In genomic region chr5:92715319-92715718, GRCm38 (mm10) we compare ENCODE assay signal across 27 mouse cellular contexts. TPM values are rescaled to one million over a fixed set of nuclear protein-coding genes. Genes with fewer than 3 reads are reported as not detected.
A peak's percentile ranks its signal among the peaks of the same experiment; 100 is the strongest.
DNase-seq lines count a peak whose midpoint lies in the region; ATAC-seq and TF ChIP-seq lines count a peak whose summit lies in the region.
"Had no signal": no experiment of that assay in that cellular context is flagged by ENCODE, and none has a peak within 500 bp of the region (broad histone marks: within the 10 kb centered on the region; RNA-seq: fewer than 3 reads in every experiment).

No protein-coding gene starts in this region.

- ATAC-seq in forebrain, embryonic 12.5 days (ENCODE audit: low FRiP score), result no peak
- ATAC-seq in forebrain, embryonic 11.5 days (replicated peaks; ENCODE audit: low FRiP score), result no peak
- peak; percentile 40; the same call in 1 of the 2 replicates for ATAC-seq in forebrain, embryonic 14.5 days
- ATAC-seq: activated CD4-positive, CD25-positive, alpha-beta regulatory T cell, adult 4 months; Patski had no signal

- no peaks in the 10 kb centered on the region for H3K36me3 ChIP-seq in forebrain, embryonic 12.5 days (replicated peaks)
- H3K36me3 ChIP-seq in forebrain, embryonic 11.5 days (ENCODE audit: control insufficient read depth, insufficient read depth, low read length), result no peaks in the 10 kb centered on the region
- no peaks in the 10 kb centered on the region for H3K36me3 ChIP-seq in forebrain, embryonic 14.5 days (ENCODE audit: control insufficient read depth, insufficient read depth, low read length)
- H3K36me3 ChIP-seq: embryonic facial prominence, embryonic 15.5 days; heart, embryonic 10.5 days; heart, embryonic 15.5 days; hindbrain, embryonic 15.5 days had no signal

- DNase-seq in forebrain, embryonic 11.5 days (ENCODE audit: low spot score), result no peak
- no peak for DNase-seq in layer of hippocampus, adult 2 months (ENCODE audit: low spot score in 2 of 2)
- DNase-seq in layer of hippocampus, adult 9-11 months, result no peak
- peak; percentile 37 for DNase-seq in Muller cell, postnatal 12 days (ENCODE audit: inconsistent ontology term)
- DNase-seq in forebrain, embryonic 14.5 days (ENCODE audit: low spot score), result peak; percentile 51
- no peak for DNase-seq in lung, adult 18-20 months
- no peak for DNase-seq in lung, postnatal 36 days
- DNase-seq: adrenal gland, adult 2 months; adrenal gland, postnatal 25 days; cerebellum, adult 2 months; cerebellum, postnatal 14 days; embryo, embryonic 11 days; gastrocnemius, adult 2 months; gastrocnemius, postnatal 25 days; heart, adult 18-20 months; heart, postnatal 14 days; kidney, adult 11 months had no signal

- no peak overlapping the region for H3K4me3 ChIP-seq in forebrain, embryonic 12.5 days (replicated peaks)
- no peak overlapping the region for H3K4me3 ChIP-seq in forebrain, embryonic 11.5 days (ENCODE audit: low read depth, low read length)
- no peak overlapping the region for H3K4me3 ChIP-seq in layer of hippocampus, adult 2 months
- H3K4me3 ChIP-seq in forebrain, embryonic 14.5 days (ENCODE audit: low read depth, low read length), result no peak overlapping the region
- H3K4me3 ChIP-seq: embryonic facial prominence, embryonic 15.5 days; erythroblast, embryonic 14.5 days; gastrocnemius, adult 2 months; heart, embryonic 10.5 days; heart, embryonic 15.5 days; hindbrain, embryonic 15.5 days had no signal

- no peaks in the 10 kb centered on the region for H3K9me3 ChIP-seq in forebrain, embryonic 12.5 days
- H3K9me3 ChIP-seq in forebrain, embryonic 11.5 days (ENCODE audit: control insufficient read depth, low read length), result no peaks in the 10 kb centered on the region
- H3K9me3 ChIP-seq in forebrain, embryonic 14.5 days (replicated peaks; ENCODE audit: control insufficient read depth, low read length), result no peaks in the 10 kb centered on the region
- H3K9me3 ChIP-seq: embryonic facial prominence, embryonic 15.5 days; heart, embryonic 10.5 days; heart, embryonic 15.5 days; hindbrain, embryonic 15.5 days had no signal

- peaks cover 12% of the 10 kb centered on the region for H3K4me1 ChIP-seq in forebrain, embryonic 12.5 days
- H3K4me1 ChIP-seq in forebrain, embryonic 11.5 days (replicated peaks; ENCODE audit: control insufficient read depth, insufficient read depth, low read length), result no peaks in the 10 kb centered on the region; the same call in 1 of the 2 replicates
- peaks cover 7% of the 10 kb centered on the region; the same call in 1 of the 2 replicates for H3K4me1 ChIP-seq in forebrain, embryonic 14.5 days (ENCODE audit: control insufficient read depth, insufficient read depth, low read length)
- H3K4me1 ChIP-seq: embryonic facial prominence, embryonic 15.5 days; hindbrain, embryonic 15.5 days had no signal

- no peak overlapping the region for H3K4me2 ChIP-seq in forebrain, embryonic 12.5 days
- H3K4me2 ChIP-seq in forebrain, embryonic 11.5 days (ENCODE audit: low read depth, low read length, severe bottlenecking), result no peak overlapping the region
- H3K4me2 ChIP-seq in forebrain, embryonic 14.5 days (ENCODE audit: low read length), result no peak overlapping the region
- H3K4me2 ChIP-seq: embryonic facial prominence, embryonic 15.5 days; heart, embryonic 15.5 days; hindbrain, embryonic 15.5 days had no signal

- 0 out of 2 replicates have a peak overlapping the region, but pooled peaks have one; percentile 42 for H3K27ac ChIP-seq in forebrain, embryonic 12.5 days
- no peak overlapping the region for H3K27ac ChIP-seq in forebrain, embryonic 11.5 days (ENCODE audit: low read depth, low read length)
- peak overlapping the region; percentile 32; the same call in 1 of the 2 replicates for H3K27ac ChIP-seq in layer of hippocampus, adult 2 months
- H3K27ac ChIP-seq in forebrain, embryonic 14.5 days (ENCODE audit: low read depth, low read length), result 0 out of 2 replicates have a peak overlapping the region, but pooled peaks have one; percentile 1
- H3K27ac ChIP-seq: embryonic facial prominence, embryonic 15.5 days; gastrocnemius, adult 2 months; heart, embryonic 10.5 days; heart, embryonic 15.5 days; hindbrain, embryonic 15.5 days had no signal

- H3K27me3 ChIP-seq in forebrain, embryonic 12.5 days, result no peaks in the 10 kb centered on the region
- no peaks in the 10 kb centered on the region for H3K27me3 ChIP-seq in forebrain, embryonic 11.5 days (ENCODE audit: control insufficient read depth, insufficient read depth, low read length)
- no peaks in the 10 kb centered on the region for H3K27me3 ChIP-seq in forebrain, embryonic 14.5 days (replicated peaks; ENCODE audit: control insufficient read depth, insufficient read depth, low read length)
- H3K27me3 ChIP-seq: embryonic facial prominence, embryonic 15.5 days; heart, embryonic 15.5 days; hindbrain, embryonic 15.5 days; Patski had no signal

- no peak for TF ChIP-seq CTCF in layer of hippocampus, adult 2 months (conservative IDR thresholded peaks at IDR 0.05)

- no peak overlapping the region for H3K9ac ChIP-seq in forebrain, embryonic 12.5 days
- H3K9ac ChIP-seq in forebrain, embryonic 11.5 days (ENCODE audit: low read length), result no peak overlapping the region
- H3K9ac ChIP-seq in forebrain, embryonic 14.5 days (ENCODE audit: low read length), result no peak overlapping the region
- H3K9ac ChIP-seq: embryonic facial prominence, embryonic 15.5 days; heart, embryonic 15.5 days; hindbrain, embryonic 15.5 days had no signal

- 18% methylated on average over 11 of the region's 11 CpGs for WGBS in forebrain, embryonic 12.5 days
- 39% methylated on average over 11 of the region's 11 CpGs for WGBS in forebrain, embryonic 11.5 days
- 16% methylated on average over 11 of the region's 11 CpGs for WGBS in forebrain, embryonic 14.5 days

RNA-seq across cellular contexts. Expression of gene Shroom3, which starts 32.1 kb away (rescaled TPM):
- 6.4 and 6.6 TPM in 2 replicates for polyA plus RNA-seq in forebrain, embryonic 12.5 days (2016; fragmentation: Nextera tagmentation; extraction: Ambion mirVana)
- 12.2 and 15.2 TPM in 2 replicates for polyA plus RNA-seq in forebrain, embryonic 11.5 days (2014; fragmentation: Nextera tagmentation; extraction: Ambion mirVana)
- 1 to 10 TPM; 2.0 to 2.3 TPM for total RNA-seq in layer of hippocampus, adult 2 months (2021)
- 1.6 and 2.0 TPM in 2 replicates for polyA plus RNA-seq in forebrain, embryonic 14.5 days (2014; fragmentation: Nextera tagmentation; extraction: Ambion mirVana)
- total RNA-seq: MEL had no signal
- polyA plus RNA-seq: activated CD4-positive, CD25-positive, alpha-beta regulatory T cell, adult 4 months had no signal

RNA-seq across cellular contexts. Expression of gene Ccdc158, which starts 40.2 kb away (rescaled TPM):
- polyA plus RNA-seq in forebrain, embryonic 12.5 days (2016; fragmentation: Nextera tagmentation; extraction: Ambion mirVana), result 0.56 and 0.72 TPM in 2 replicates
- 1.0 and 1.2 TPM in 2 replicates for polyA plus RNA-seq in forebrain, embryonic 11.5 days (2014; fragmentation: Nextera tagmentation; extraction: Ambion mirVana)
- under 1 TPM; 0.42 to 0.82 TPM for total RNA-seq in layer of hippocampus, adult 2 months (2021)
- polyA plus RNA-seq in forebrain, embryonic 14.5 days (2014; fragmentation: Nextera tagmentation; extraction: Ambion mirVana), result 0.37 and 0.58 TPM in 2 replicates
- total RNA-seq: heart, adult 18-20 months; heart, postnatal 14 days; MEL had no signal
- polyA plus RNA-seq: activated CD4-positive, CD25-positive, alpha-beta regulatory T cell, adult 4 months; C2C12; erythroblast, embryonic 14.5 days had no signal

Comparison
In these comparisons a context has a peak if more than half of its experiments do, and no peak if none do; other contexts are left out.
1. DNase-seq: peak in Muller cell, postnatal 12 days (single experiment) and forebrain, embryonic 14.5 days (single experiment); none in forebrain, embryonic 11.5 days (single experiment), layer of hippocampus, adult 2 months (0 of 2), layer of hippocampus, adult 9-11 months (single experiment), lung, adult 18-20 months (0 of 2) and lung, postnatal 36 days (single experiment).